Mouse (Mus musculus) myocyte (in vitro differentiated cells): Measurements from ENCODE around the gene Upk3b. TPM values are rescaled to one million over a fixed set of nuclear protein-coding genes. Genes with fewer than 3 reads are reported as not detected.
A peak's percentile ranks its signal among the peaks of the same experiment; 100 is the strongest.

ENCODE experiments used
- H3K27me3 ChIP-seq: one replicate; pipeline ENCODE4 v1.6.1; 2011; ENCODE audit not compliant: control insufficient read depth, insufficient read depth, insufficient read length
- H3K36me3 ChIP-seq: one replicate; pipeline ENCODE4 v1.6.1; 2011; ENCODE audit not compliant: control insufficient read depth, insufficient read depth
- H3K4me2 ChIP-seq: one replicate; pipeline ENCODE4 v1.6.1; 2011; ENCODE audit warnings: low read depth, control low read depth
- H3K4me3 ChIP-seq: one replicate; pipeline ENCODE4 v1.5.1; 2011; ENCODE audit warnings: mild to moderate bottlenecking, control low read depth, moderate library complexity
- H3K79me2 ChIP-seq: one replicate; pipeline ENCODE4 v1.6.1; 2011; ENCODE audit not compliant: control insufficient read depth, insufficient read depth
- H3ac ChIP-seq: one replicate; pipeline ENCODE4 v1.6.1; 2011; ENCODE audit not compliant: control insufficient read depth, insufficient read length
- CEBPB ChIP-seq: IDR thresholded peaks from 2 replicates; pipeline ENCODE4 v1.6.1; 2011; ENCODE audit warnings: mild to moderate bottlenecking, moderate library complexity; ENCODE audit not compliant: poor library complexity, insufficient read depth, severe bottlenecking
- E2F4 ChIP-seq: IDR thresholded peaks from one replicate; pipeline ENCODE4 v1.6.1; 2011; ENCODE audit warnings: mild to moderate bottlenecking, control low read depth, moderate library complexity; ENCODE audit not compliant: insufficient read depth
- MAX ChIP-seq: IDR thresholded peaks from one replicate; pipeline ENCODE4 v1.6.1; 2011; ENCODE audit warnings: low read depth, mild to moderate bottlenecking, control low read depth
- MYOD1 ChIP-seq, 3 experiments: IDR thresholded peaks; one replicate each; pipeline ENCODE4 v1.6.1; 2011; ENCODE audit warnings: control low read depth in 2 of 3, low read depth in 2 of 3, mild to moderate bottlenecking in 2 of 3, moderate library complexity in 1 of 3; ENCODE audit not compliant: insufficient read length in 2 of 3, control insufficient read depth in 1 of 3
- MYOG ChIP-seq, 3 experiments: IDR thresholded peaks; one replicate each; pipeline ENCODE4 v1.6.1; 2011; ENCODE audit warnings: control low read depth in 2 of 3, low read depth in 2 of 3, mild to moderate bottlenecking in 2 of 3; ENCODE audit not compliant: insufficient read length in 2 of 3, control insufficient read depth in 1 of 3, insufficient read depth in 1 of 3
- POLR2A ChIP-seq: IDR thresholded peaks from one replicate; pipeline ENCODE4 v1.6.1; 2011; ENCODE audit warnings: low read depth, mild to moderate bottlenecking, control low read depth, moderate library complexity; ENCODE audit not compliant: insufficient read length
- POLR2AphosphoS2 ChIP-seq: IDR thresholded peaks from one replicate; pipeline ENCODE4 v1.6.1; 2011; ENCODE audit warnings: low read depth, control low read depth; ENCODE audit not compliant: insufficient read length
- REST ChIP-seq: IDR thresholded peaks from one replicate; pipeline ENCODE4 v1.6.1; 2011; ENCODE audit warnings: mild to moderate bottlenecking, control low read depth, moderate library complexity; ENCODE audit not compliant: insufficient read depth, insufficient read length
- SRF ChIP-seq: IDR thresholded peaks from one replicate; pipeline ENCODE4 v1.6.1; 2011; ENCODE audit warnings: low read depth; ENCODE audit not compliant: control insufficient read depth, insufficient read length
- TCF12 ChIP-seq: IDR thresholded peaks from one replicate; pipeline ENCODE4 v1.6.1; 2011; ENCODE audit warnings: mild to moderate bottlenecking, control low read depth; ENCODE audit not compliant: poor library complexity, insufficient read depth, severe bottlenecking
- TCF3 ChIP-seq: IDR thresholded peaks from one replicate; pipeline ENCODE4 v1.6.1; 2011; ENCODE audit warnings: low read depth, control low read depth; ENCODE audit not compliant: insufficient read length
- USF1 ChIP-seq: IDR thresholded peaks from one replicate; pipeline ENCODE4 v1.6.1; 2011; ENCODE audit warnings: low read depth, mild to moderate bottlenecking, control low read depth, moderate library complexity
- polyA plus RNA-seq: library from polyadenylated mRNA; unstranded; fragments of >200 nt; fragmentation: generic; extraction: Trizol; gene quantifications from one replicate; pipeline ENCODE4 v1.2.1, GENCODE M21; 2012; ENCODE audit warnings: missing spikeins

Upk3b gene
- polyA plus RNA-seq, 1 experiment, result not detected

GRCm38 (mm10) chr5:136084144-136084881 is 46.0 kb downstream of the Upk3b start:
- TF ChIP-seq MYOD1 (IDR thresholded peaks at IDR 0.05; ENCODE audit: control insufficient read depth in 1 of 3, insufficient read length in 2 of 3, low read depth in 2 of 3) (no peak), TCF3 (no peak), REST (no peak), E2F4 (no peak), MAX (no peak), TCF12 (no peak)
- no peaks in the 10 kb centered on the region for H3K36me3 ChIP-seq
- H3K4me2 ChIP-seq, result peak overlapping the region; percentile 88
- no peaks in the 10 kb centered on the region for H3K27me3 ChIP-seq
- H3K79me2 ChIP-seq, result peaks cover 12% of the 10 kb centered on the region
- H3ac ChIP-seq, result peak overlapping the region; percentile 31
- peak overlapping the region; percentile 68 for H3K4me3 ChIP-seq

DNA sequence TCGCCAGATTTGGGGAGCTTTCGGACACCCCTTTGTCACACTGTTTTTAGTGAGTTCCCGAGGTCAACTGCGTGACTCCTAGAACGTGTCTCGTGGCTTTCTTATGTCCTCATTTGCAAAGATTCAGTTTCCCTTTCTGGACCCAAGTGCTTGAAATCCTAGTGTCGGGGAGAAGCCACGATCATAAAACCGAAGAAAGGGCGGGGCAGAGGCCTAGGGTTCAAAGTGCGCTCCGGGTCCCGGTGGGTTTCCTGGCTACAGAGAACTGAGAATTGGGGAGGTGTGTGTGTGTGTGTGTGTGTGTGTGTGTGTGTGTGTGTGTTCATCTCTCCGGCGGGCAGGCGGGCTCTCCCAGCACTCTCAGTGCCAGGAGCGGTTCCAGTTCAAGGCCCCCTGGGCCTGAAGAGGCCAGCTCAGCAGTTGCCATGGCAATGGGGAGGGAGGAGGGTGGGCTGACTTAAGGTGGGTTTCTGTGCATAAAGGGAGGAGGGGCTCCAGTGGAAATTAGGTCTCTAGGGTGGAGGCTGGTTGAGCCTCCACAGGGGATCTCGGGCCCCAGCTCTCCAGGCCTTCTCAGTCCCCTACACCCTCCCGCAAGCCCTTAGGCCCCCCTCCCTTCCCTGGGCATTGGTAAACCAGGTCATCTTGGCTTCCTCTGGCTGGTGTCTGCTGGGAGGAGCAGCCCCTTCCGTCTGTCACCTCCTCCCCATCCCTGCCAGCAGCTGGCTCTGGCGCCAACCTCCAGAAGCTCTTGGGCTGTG is 46.8 kb downstream of the Upk3b start:
- Histone ChIP-seq H3K36me3 (no peaks in the 10 kb centered on the region), H3K4me3 (peak overlapping the region; percentile 68), H3K27me3 (no peaks in the 10 kb centered on the region), H3K79me2 (peaks cover 12% of the 10 kb centered on the region), H3ac (no peak overlapping the region), H3K4me2 (peak overlapping the region; percentile 88)
- no peak for TF ChIP-seq TCF3
- TF ChIP-seq REST, result no peak
- no peak for TF ChIP-seq POLR2AphosphoS2
- TF ChIP-seq MYOG (IDR thresholded peaks at IDR 0.05; ENCODE audit: control insufficient read depth in 1 of 3, insufficient read depth in 1 of 3, insufficient read length in 2 of 3, low read depth in 2 of 3), result no peak
- TF ChIP-seq CEBPB, result no peak

DNA sequence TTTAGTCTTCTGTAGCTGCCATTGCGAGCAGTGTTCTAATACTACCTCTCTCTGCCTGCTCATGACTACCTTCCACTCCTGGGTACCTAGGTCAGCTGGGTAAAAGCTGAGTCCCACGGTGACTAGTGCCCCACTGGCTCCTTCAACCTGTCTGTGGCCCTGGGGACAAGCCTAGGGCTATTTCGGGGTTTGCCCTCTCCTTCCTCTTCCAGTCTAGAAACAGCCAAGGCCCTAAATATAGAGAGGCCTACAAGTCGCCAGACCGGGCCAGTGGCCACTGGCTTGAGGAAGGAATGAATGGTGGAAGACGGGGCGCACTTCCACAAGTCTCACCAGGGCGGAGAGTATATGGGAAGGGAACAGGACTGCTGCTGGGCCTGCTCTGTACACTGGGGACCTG is 48.0 kb downstream of the Upk3b start:
- H3K36me3 ChIP-seq, result no peaks in the 10 kb centered on the region
- peak overlapping the region; percentile 88 for H3K4me2 ChIP-seq
- H3ac ChIP-seq, result no peak overlapping the region
- H3K79me2 ChIP-seq, result peaks cover 12% of the 10 kb centered on the region
- TF ChIP-seq REST (no peak), E2F4 (no peak), USF1 (no peak), MAX (no peak), TCF3 (no peak), SRF (no peak), POLR2A (no peak), MYOG (IDR thresholded peaks at IDR 0.05; ENCODE audit: control insufficient read depth in 1 of 3, insufficient read depth in 1 of 3, insufficient read length in 2 of 3, low read depth in 2 of 3) (no peak), MYOD1 (IDR thresholded peaks at IDR 0.05; ENCODE audit: control insufficient read depth in 1 of 3, insufficient read length in 2 of 3, low read depth in 2 of 3) (no peak), POLR2AphosphoS2 (no peak), CEBPB (no peak), TCF12 (no peak)
- no peaks in the 10 kb centered on the region for H3K27me3 ChIP-seq
- H3K4me3 ChIP-seq, result no peak overlapping the region

DNA sequence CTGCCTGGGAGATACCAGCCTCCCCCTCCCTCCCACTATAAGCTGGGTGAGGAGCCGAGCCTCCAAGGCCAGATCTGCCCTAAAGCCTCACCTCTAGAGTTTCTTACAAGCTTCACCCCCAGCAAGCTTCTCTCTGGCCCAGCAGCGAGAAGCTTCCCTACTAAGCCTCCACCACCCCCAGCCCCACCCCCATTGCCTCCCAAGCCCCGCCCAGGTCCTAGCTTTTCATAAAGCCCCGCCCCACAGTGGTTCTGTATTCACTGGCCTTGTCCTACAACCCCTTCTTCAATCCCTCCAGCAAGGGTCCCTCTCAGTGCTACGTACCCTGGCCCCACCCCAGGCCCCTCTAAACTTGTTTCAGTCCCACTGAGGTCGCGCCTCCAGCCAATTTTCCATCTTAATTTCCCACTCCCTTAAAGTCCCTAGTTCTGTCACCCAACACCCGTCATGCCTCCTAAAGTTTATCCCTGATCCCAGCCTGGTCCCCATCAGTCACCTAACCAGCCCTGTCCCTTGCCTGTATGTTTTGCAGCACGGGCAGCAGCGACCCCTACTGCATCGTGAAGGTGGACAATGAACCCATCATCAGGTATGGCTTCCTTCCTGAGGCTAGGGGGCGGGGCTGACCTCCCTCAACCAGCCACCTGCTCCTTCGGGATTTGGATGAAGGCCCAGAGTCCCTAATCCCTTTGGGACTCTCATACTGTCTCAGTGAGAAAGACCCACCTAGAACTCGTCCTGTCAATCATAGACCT is 50.7 kb downstream of the Upk3b start:
- no peaks in the 10 kb centered on the region for H3K27me3 ChIP-seq
- TF ChIP-seq CEBPB, result no peak
- TF ChIP-seq MAX, result no peak
- no peak for TF ChIP-seq TCF3
- no peak for TF ChIP-seq E2F4
- TF ChIP-seq MYOG (IDR thresholded peaks at IDR 0.05; ENCODE audit: control insufficient read depth in 1 of 3, insufficient read depth in 1 of 3, insufficient read length in 2 of 3, low read depth in 2 of 3), result no peak

GRCm38 (mm10) chr5:136091927-136092326 is 53.6 kb downstream of the Upk3b start:
- TF ChIP-seq REST, result no peak
- TF ChIP-seq TCF3, result no peak
- peak; percentile 50 for TF ChIP-seq TCF12
- TF ChIP-seq MYOG (IDR thresholded peaks at IDR 0.05; ENCODE audit: control insufficient read depth in 1 of 3, insufficient read depth in 1 of 3, insufficient read length in 2 of 3, low read depth in 2 of 3), result peak in 2 of 3 experiments; percentile 24 to 74
- no peak for TF ChIP-seq E2F4
- TF ChIP-seq SRF, result no peak
- TF ChIP-seq MAX, result no peak
- TF ChIP-seq POLR2AphosphoS2, result no peak
- TF ChIP-seq CEBPB, result no peak
- no peak for TF ChIP-seq POLR2A
- TF ChIP-seq USF1, result no peak
- peak; percentile 92 to 99 (median 97) for TF ChIP-seq MYOD1 (IDR thresholded peaks at IDR 0.05; ENCODE audit: control insufficient read depth in 1 of 3, insufficient read length in 2 of 3, low read depth in 2 of 3)
- H3K27me3 ChIP-seq, result no peaks in the 10 kb centered on the region
- no peak overlapping the region for H3K4me3 ChIP-seq
- H3K4me2 ChIP-seq, result peak overlapping the region; percentile 27
- no peak overlapping the region for H3ac ChIP-seq
- no peaks in the 10 kb centered on the region for H3K36me3 ChIP-seq
- no peaks in the 10 kb centered on the region for H3K79me2 ChIP-seq

More for the DNA sequence above, 50.7 kb downstream of the Upk3b start:
- Histone ChIP-seq H3K36me3 (no peaks in the 10 kb centered on the region), H3K79me2 (peaks cover 12% of the 10 kb centered on the region), H3K4me3 (no peak overlapping the region), H3ac (no peak overlapping the region), H3K4me2 (no peak overlapping the region)
